Mouse (Mus musculus): ENCODE measurements around the gene Cep85l.

Gene Cep85l

GRCm38 (mm10) chr10:53394923-53395629 lies 15.3 kb upstream of the Cep85l start:
- DNase-seq, result no peak

- DNase-seq, result no peak
Measured at GRCm38 (mm10) chr10:53388227-53388920, 8.6 kb upstream of the Cep85l start.

GRCm38 (mm10) chr10:53385438-53385837 lies 5.7 kb upstream of the Cep85l start:
- DNase-seq, result no peak

GRCm38 (mm10) chr10:53384896-53385295 lies 5.1 kb upstream of the Cep85l start:
- no peak for DNase-seq

- peak; percentile 8 to 23 for DNase-seq
Measured at GRCm38 (mm10) chr10:53382696-53383365, 3.1 kb upstream of the Cep85l start.

GRCm38 (mm10) chr10:53378981-53379708 lies 602 bp downstream of the Cep85l start:
- DNase-seq, result peak in 1 of 2 experiments; percentile 17

- DNase-seq, result no peak
Measured at GRCm38 (mm10) chr10:53378296-53378695, 1.5 kb downstream of the Cep85l start.

GRCm38 (mm10) chr10:53377096-53377495 lies 2.7 kb downstream of the Cep85l start:
- no peak for DNase-seq

GRCm38 (mm10) chr10:53373885-53374578 lies 5.7 kb downstream of the Cep85l start:
- no peak for DNase-seq

GRCm38 (mm10) chr10:53367265-53367664 lies 12.5 kb downstream of the Cep85l start:
- DNase-seq, result no peak

GRCm38 (mm10) chr10:53364311-53364710 lies 15.4 kb downstream of the Cep85l start:
- no peak for DNase-seq

- peak in 1 of 2 experiments; percentile 42 for DNase-seq
Measured at GRCm38 (mm10) chr10:53359016-53359415, 20.7 kb downstream of the Cep85l start.

GRCm38 (mm10) chr10:53353665-53354064 lies 26.1 kb downstream of the Cep85l start:
- no peak for DNase-seq

GRCm38 (mm10) chr10:53349254-53349653 lies 30.5 kb downstream of the Cep85l start:
- no peak for DNase-seq

- peak; percentile 41 to 43 for DNase-seq
Measured at GRCm38 (mm10) chr10:53347787-53348755, 31.7 kb downstream of the Cep85l start.

GRCm38 (mm10) chr10:53346916-53347315 lies 32.8 kb downstream of the Cep85l start:
- DNase-seq, result no peak

GRCm38 (mm10) chr10:53346506-53346905 lies 33.2 kb downstream of the Cep85l start:
- peak; percentile 9 to 31 for DNase-seq

- no peak for DNase-seq
Measured at GRCm38 (mm10) chr10:53345508-53345907, 34.2 kb downstream of the Cep85l start.

- DNase-seq, result peak; percentile 7 to 18
Measured at GRCm38 (mm10) chr10:53343865-53344264, 35.9 kb downstream of the Cep85l start.

- DNase-seq, result no peak
Measured at GRCm38 (mm10) chr10:53343384-53343783, 36.4 kb downstream of the Cep85l start.

GRCm38 (mm10) chr10:53342166-53342728 lies 37.5 kb downstream of the Cep85l start:
- DNase-seq, result no peak
